Mouse (Mus musculus) embryonic fibroblast, embryonic 13.5 days (primary cell): ENCODE data around the gene Efcc1.

Experiments
- CTCF ChIP-seq: IDR thresholded peaks from 2 replicates; pipeline ENCODE4 v1.5.1; 2011; ENCODE audit warnings: mild to moderate bottlenecking, control low read depth, low read length, moderate library complexity, borderline replicate concordance; ENCODE audit not compliant: insufficient read depth
- POLR2A ChIP-seq: IDR thresholded peaks from 2 replicates; pipeline ENCODE4 v1.6.1; 2011; ENCODE audit warnings: low read depth, mild to moderate bottlenecking, control low read depth, low read length, moderate library complexity

DNA sequence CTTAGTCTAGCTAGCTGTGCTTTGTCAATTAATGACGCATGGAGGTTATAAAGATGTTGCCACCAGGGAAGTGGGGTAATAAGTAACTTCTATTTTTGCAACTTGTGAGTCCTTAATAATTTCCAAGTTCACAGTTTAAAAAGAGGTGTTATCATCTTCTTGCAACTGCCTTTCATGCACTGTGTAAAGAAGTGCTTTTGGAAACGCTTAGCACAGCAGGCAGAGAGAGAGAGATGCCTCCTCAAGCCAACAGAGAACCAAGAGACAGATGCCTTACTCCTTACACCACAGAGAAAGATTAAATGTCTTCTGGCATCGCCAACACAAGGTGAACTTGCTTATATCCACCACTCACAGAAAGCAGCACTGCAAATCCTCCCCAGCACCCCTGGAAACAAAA is 34.7 kb upstream of the Efcc1 start:
- TF ChIP-seq CTCF = no peak
- no peak for TF ChIP-seq POLR2A
